Mouse (Mus musculus) frontal cortex, postnatal 25 days (tissue): ENCODE results near the gene Tecpr2.
A peak's percentile ranks its signal among the peaks of the same experiment; 100 is the strongest.

ENCODE experiments used
- DNase-seq, 2 experiments: peaks; one replicate each; pipeline ENCODE4 v3.0.0; 2022; ENCODE audit warnings: low spot score in 2 of 2

The Tecpr2 gene

DNA sequence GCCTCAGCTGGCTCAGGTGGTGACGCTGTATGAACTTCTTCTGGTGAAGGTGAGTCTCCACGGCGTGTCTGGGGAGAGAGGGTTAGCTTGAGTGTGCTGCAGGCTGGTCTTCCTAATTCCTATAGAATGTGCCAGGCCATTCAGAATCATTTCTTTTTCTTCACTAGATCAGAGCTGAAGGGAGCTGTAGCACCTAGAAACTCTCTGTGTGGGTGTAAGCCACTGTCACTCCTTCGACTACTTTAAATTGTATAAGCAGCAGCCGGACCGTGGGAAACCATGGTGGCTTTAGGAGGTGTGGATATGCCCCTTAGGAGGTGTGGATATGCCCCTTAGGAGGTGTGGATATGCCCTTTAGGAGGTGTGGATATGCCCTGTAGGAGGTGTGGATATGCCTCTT is 25.1 kb upstream of the Tecpr2 start:
- DNase-seq, result no peak

DNA sequence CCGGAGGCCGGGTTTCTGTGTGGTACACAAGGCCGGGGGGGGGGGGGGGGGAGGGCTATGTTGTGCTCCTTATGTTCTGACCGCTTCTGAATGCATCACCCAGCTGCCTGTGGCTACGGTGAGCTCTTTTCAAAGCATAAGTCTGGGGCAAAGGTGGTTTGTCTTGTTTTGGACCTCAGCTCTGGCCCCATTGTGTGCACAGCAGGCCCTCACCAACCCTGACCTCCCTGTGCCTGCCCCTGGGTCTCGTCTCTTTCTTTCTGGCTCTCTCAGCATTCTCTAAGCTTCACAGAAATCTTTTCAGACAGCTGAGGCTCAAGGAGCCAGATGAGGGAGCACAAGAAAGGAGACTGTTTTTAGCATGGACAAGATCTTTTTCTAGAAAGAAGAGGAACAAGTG is 23.5 kb upstream of the Tecpr2 start:
- DNase-seq, result no peak

DNA sequence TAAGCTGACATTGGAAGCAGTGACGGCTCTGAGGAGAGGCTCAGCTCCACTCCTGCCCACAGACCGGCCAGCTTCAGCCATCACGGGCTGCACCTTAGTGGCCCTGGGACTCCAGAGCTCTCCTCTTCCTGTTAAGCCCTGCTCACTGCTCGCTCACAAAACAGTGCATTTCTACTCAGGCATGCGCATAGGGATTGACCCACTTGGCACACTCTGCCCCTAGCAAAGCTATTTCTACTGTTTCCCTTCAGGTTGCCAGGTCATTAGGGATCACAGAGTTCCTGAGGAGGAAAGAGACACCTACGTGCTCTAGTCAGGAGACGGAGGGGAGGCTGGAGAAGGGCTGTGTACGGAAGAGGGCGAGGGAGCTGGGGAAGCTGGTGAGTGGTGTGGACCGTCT is 23.1 kb upstream of the Tecpr2 start:
- no peak for DNase-seq

DNA sequence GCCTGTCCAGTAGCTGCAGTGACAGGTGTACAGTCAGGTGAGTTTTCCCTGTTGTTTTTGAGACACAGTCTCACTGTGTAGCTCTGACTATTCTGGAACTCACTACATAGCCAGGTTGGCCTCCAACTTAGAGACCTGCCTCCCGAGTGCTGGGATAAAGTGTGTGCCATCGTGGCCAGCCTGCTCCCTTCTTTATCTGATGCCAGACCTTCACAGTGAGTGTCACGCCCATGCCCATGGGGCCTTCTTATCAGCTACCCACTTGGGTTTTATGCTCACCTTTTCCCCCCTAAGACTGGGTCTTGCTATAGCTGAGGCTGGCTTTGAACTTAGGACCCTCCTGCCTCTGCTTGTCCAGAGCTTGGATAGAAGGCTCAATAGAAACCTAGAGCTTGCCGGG is 19.0 kb upstream of the Tecpr2 start:
- no peak for DNase-seq

DNA sequence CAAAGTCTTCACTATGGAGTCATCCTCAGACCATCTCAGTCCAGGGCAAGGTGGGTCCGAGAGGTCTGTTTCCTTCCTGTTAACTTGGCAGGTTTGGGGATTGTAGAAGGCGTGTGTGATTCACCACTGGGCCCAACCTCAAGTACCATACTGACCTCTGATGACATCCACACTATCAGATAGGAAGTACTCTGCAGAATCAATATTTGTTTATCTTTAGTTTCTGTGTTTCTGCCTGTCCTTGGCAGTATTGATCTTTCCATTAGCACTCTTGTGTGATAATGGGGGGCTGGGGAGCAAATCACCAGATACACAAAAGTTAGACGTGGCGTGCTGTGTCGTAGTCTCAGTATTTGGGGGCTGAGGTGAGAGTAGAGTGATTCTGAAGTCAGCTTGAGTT is 17.8 kb upstream of the Tecpr2 start:
- DNase-seq, result no peak

DNA sequence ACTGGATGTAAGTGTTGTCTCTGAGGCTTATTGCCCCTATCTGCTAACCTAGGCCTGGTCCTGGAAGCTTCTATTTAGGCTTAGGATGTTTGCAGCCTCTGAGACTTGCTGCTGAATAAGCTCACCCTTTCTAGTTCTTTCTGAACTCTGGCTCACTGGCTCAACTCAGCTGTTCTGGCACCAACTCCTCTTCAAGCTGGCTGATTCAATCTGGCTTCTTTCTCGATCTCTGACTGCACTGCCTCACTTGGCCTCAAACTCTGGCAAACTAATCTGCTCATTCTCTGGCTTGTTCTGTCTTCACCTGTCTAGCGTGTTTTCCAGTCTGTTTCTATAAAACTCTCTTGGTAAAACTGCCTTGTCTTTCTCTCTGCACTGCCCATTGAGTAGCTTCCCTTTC is 13.7 kb upstream of the Tecpr2 start:
- DNase-seq, result no peak

DNA sequence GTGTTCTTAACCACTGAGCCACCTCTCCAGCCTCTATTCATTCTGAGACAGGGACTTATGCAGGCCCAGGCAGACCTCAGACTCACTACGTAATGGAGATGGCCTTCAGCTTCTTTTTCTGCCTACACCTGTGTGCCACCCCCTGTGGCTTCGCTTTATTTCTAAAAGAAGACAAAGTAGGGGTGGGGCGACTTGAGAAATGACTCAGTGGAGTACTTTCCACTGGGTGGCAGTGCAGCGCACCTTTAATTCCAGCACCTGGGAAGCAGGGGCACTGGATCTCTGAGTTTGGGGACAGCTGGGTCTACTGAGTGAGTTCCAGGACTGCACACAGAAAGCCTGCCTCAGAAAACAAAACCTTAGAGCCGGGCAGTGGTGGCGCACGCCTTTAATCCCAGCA is 6.8 kb upstream of the Tecpr2 start:
- no peak for DNase-seq

DNA sequence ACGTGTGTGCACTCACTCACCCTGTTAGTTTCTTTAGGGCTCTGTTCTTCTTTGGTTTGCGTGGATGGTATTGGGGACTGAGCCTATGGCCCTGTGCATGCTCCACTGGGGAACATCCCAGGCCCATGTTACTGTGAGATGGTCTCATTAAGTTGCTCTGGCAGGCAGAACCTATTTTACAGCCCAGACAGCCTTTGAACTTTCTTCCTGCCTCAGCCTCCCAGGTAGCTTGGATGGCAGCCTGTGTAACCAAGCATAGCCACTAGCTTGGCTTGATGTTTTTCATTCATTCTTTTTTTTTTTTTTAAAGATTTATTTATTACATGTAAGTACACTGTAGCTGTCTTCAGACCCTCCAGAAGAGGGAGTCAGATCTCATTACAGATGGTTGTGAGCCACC is 3.8 kb upstream of the Tecpr2 start:
- DNase-seq, result no peak

DNA sequence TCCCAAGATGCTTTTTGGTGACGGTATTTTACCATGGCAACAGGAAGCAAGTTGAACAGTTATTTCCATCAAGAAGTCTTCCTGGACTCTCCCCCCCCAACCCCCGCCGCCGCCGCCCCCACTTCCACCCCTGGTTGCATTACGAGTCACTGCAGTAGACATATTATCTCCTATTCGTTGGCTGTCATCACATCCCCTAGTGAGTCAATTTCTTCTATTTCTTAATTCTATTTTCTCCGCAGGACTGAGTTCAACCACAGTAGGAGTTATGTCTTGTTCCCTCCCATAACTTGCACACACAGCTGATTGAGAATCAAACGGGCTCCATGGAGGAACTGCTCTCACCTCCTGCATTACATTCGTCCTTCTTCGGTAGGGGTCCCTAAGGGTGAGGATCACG is 958 bp upstream of the Tecpr2 start:
- no peak for DNase-seq

DNA sequence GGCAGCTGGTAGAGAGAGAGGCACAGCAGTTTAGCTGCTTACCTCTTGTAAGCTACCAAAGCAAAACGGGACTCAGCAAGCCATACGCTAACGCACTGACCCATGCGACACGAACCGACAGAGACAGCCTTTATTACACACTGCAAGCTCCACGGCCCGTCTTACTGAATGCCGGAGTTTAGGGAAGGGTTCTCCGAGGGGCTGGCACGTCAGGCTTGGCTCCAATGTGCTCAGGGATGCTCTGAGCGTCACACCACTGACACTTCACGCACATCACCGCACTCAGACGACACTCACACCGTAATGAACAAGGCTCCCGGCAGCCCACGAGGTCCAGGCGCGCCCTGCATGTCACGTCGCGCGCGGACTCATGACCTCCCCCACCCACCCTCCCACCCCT is 458 bp upstream of the Tecpr2 start:
- DNase-seq, result peak; percentile 31 to 43

DNA sequence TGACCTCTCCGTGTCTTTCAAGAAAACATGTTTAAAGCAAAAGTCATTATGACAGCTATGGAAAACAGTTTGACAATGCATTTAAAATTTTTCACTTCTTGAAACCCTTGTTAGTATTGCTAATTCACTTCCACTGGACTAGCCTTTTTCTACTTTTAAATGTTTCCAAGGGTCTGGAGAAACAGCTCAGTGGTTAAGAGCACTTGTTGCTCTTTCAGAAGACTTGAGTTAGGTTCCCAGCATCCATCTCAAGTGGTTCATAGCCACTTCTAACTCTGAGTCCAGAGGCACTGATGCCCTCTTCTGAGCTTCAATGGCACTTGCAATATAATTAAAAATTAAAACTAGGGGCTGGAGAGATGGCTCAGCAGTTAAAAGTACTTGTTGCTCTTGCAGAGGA is 2.8 kb downstream of the Tecpr2 start:
- no peak for DNase-seq

DNA sequence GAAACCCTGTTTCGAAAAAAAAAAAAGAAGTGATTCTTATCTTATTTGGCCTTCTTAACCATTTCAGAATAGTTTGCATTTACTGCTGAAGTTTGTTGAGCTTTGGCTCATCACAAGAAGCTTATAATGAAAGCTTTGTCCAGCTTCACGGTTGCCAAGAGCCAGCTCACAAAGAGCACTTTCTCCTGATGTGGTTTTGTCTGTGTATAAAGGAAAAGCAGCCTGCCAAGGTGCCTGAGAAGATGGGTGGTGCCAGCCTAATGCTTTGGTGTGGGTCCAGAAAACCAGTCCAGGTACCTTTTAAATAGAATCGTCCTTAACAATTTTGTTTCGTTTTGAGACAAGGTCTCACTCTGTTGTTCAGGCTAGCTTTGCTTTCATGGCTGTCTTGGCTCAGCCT is 13.0 kb downstream of the Tecpr2 start:
- no peak for DNase-seq

DNA sequence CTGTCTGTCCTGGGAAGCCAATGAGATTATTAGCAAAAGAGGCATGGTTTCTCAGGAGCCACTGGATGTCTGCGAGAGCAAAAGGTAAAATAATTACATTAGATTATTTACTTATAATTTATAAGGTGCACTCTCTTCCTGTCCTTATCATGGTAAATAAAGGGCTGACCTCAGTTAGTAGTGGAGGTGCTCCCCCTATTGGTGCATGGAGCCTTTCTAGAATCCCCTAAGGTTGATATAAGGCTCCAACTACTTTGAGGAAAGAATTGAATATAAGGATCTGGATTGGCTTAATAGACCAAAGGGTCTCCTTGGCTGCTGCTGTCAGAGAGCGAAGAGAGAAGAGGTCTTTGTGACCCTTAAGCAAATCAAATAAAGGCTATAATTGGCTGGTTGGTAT is 14.5 kb downstream of the Tecpr2 start:
- DNase-seq, result no peak

DNA sequence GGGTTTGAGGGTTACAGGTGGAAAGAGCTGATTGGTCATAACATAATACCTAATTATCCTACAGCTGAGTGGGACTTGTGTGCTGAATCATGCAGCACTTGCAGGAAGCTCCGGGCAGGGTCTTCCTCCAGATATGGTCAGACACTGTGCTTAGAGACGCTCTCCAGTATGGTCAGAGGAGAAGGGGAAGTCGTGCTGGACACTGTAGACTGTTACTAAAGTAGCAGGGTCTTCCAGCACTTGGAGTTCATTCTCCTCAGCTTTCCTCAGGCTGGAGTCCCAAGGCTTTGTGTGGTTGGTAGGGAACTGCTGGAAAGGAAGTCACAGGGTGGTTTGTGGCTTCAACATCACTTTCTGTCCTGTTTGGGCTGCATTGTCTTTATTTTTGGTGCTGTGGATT is 18.8 kb downstream of the Tecpr2 start:
- DNase-seq, result no peak

DNA sequence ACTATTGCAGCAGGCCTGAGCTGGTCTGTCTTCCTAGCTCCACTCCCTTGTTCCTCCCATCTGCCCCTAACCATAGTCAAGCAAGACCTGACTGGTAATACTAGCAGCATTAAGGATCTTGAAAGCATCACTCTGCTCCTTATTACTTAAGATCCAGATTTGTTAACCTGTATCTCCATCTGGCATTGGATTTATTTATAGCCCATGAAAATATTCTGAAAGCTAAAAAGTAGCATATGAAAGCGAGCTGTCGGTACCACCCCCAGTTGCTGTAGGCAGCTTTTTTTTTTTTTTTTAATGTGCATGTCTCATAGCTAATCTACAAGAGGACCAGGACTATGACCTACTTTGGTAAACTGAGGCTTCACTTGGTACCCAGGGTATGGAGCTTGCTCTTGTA is 20.9 kb downstream of the Tecpr2 start:
- DNase-seq, result no peak

DNA sequence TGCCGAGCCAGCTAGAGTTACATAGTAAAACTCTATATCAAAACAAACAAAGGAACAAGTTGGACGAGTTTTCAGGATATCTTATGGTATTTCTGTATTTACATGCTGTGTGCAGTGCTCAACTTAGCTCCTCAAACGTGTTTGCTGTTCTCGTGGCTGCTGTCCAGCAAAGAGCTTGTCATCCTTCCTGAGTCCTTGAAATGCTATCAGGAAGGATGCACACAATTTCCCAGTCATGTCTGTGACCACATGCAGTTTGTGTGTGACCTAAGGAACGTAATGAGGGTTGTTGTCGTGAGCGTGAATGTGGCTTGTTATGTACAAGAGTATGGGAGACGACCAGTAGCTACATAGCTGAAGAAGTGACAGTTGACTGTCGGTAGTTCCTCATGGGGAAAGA is 26.7 kb downstream of the Tecpr2 start:
- DNase-seq, result no peak

DNA sequence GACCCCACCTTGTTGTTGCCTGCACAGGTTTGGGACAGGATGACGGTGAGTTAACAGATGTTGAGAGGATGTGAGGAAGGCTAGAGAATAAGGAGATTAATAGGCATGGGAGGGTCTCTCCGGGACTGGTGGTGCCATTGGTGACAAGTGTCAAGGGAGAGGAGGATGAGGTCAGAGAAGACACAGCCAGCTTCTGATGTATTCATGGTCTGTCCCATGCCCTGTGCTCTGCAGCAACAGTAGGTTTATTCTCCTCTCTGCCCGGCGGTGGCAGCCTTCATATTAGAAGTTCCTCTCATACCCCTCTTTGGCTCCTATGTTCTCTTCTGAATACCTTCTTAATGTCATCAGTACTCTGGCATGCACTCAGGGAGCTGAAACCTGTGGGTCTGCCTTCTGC is 31.2 kb downstream of the Tecpr2 start:
- no peak for DNase-seq

DNA sequence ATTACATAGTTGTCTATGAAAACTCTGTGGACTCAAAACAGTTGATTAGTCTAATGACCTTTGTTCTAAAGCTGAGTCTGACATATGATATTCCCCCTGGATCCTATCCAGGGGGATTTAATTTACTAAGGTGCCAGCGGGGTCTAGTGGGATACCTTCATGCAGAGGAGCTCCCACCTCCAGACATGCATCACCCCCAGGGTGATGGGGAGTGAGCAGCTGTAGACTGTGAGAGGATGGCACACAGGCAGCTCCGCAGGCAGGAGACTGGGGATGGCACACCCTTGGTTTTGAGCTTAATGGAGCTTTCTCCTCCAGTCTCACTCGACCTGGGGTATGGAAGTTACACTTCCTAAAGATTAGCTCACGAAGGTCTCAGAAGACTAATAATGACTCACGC is 32.5 kb downstream of the Tecpr2 start:
- DNase-seq, result no peak

DNA sequence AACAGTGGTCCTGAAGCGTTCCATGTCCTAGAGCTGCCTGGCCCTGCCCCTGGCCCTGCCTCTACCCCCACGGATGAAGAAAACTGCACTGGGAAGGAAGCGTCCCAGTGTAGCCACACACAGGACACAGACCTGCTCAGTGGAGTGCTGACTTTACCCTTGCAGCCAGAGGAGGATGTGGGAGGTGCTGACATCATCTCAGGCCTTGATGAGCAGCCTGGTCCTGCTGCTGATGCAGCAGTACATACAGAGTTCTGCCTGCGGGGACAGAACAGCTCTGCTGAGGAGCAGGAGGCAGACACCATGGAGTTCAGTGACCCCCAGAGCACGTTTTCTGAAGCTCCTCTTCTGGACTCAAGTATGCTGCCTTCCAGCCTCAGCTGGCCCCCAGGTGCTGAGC is 43.8 kb downstream of the Tecpr2 start:
- DNase-seq, result no peak

DNA sequence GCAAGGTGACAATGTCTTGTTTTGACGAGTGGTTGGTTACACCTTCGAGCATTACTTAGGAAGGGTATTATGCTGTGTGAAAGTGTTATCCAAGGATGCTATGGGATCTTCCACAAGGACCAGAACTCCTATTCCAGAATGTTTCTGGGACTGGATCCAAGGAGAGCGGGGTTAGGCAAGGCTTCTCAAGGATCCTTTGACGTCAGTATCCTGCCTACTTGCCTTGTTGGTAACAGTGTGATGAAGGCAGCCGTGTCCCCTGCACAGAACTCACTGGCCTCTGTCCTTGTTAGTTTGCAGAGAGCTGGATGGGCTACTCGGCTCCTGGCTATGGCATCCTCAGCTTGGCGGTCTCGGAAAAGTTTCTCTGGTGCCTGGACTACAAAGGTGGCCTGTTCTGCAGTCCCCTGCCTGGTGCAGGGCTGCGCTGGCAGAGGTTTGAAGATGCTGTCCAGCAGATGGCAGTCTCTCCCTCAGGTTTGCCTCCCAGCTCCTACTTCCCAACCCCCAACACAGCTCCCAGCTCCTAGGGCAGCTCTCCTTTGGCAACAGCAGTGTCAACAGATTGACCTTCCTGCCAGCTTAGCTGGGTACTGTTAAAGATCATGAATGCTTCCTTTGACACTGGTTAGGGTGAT is 47.0 kb downstream of the Tecpr2 start:
- DNase-seq, result peak; percentile 61 to 77

DNA sequence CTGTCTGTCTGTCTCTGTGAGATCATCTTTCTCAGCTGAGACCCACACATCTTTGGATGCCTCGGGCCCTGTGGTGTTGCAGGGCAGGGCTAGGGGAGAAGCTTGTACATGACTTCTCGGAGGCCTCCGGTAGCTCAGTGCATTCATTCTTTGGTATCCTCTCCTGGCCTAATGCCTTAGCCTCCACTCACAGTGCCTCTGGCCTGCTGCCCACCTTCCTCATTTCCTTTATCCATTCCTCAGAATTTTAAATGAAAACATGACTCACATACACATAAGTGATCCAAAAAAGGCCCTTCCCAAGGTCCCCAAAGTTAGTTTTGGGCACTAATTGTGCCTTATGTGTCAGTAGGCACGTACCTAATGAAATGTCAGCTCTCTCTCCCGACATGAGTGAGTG is 48.4 kb downstream of the Tecpr2 start:
- no peak for DNase-seq

DNA sequence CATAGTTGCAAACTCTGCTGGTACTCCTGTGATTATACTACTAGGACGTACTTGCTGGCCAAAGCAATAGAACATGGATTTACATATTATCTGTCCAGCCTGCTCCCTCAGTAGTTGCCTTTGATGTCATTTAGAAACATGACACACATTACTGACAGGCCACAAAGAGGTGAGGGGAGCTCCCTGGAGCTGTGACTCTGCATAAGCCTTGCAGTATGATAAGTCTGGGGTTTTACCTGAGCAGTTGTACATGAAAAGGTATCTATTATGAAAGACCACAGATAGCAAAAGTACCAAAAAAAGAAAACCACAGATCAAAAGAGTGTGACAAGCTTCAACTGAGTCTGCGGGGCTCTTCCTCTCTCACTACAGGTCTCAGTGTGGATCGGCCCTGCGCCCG is 50.3 kb downstream of the Tecpr2 start:
- no peak for DNase-seq

DNA sequence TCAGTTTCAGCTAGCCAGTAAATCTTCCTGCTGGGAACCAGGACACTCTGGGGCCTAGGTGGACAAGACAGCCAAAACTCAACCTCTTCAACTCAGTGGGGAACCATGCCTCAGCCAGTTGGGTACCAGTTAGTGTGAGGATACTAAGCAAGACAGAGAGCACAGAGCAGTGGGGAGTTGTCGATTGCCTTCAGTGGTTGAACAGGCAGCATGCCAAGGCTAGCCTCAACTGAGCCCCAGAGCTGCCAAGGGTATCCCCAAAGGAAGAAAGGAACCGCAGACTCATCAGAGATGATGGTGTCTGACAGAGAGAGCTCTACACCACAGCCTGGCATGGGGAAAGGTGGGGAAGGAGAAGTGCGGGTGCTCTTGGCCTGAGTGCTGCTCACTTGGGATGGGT is 51.8 kb downstream of the Tecpr2 start:
- DNase-seq, result no peak

DNA sequence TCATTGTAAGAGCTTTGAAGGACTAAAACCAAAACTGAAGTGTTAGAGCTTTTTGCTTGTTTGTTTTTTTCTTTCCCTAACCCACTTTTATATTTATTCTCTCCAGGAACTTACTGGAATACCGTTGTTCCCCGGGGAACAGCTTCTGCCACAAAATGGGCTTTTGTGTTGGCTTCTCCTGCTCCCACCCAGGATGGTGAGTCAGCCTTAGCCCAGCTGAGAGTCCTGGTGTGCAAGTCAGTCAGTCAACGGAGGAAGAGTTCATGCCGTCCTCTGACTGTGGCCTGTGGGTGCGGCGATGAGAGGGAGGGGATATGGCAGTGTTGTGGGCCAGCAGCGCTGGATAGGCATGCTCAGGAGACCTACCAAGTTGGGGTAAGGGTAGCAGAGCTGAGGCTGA is 57.2 kb downstream of the Tecpr2 start:
- no peak for DNase-seq
